Mouse (Mus musculus) liver, postnatal 0 days (tissue): ENCODE measurements around the gene Hsd3b4.
"Not testable (repeated sequence)": the region's sequence is repeated elsewhere in the genome, so short reads cannot be mapped to it uniquely, and the experiment has no call there.

Experiments used
- CTCF ChIP-seq: sonication (generic); IDR thresholded peaks from 2 replicates; pipeline ENCODE4 v1.5.1; 2016; ENCODE audit warnings: antibody characterized with exemption, low read depth
- EP300 ChIP-seq: IDR thresholded peaks from 2 replicates; pipeline ENCODE4 v1.6.1; 2016; ENCODE audit warnings: antibody characterized with exemption, low read depth, mild to moderate bottlenecking

GRCm38 (mm10) chr3:98496762-98497161, 13.6 kb downstream of the Hsd3b4 start:
- TF ChIP-seq CTCF, EP300: not testable (repeated sequence)
